Mouse (Mus musculus) frontal cortex, postnatal 25 days (tissue): ENCODE results near the gene Olfr474.
"Not testable (repeated sequence)": the region's sequence is repeated elsewhere in the genome, so short reads cannot be mapped to it uniquely, and the experiment has no call there.

Experiments used
- DNase-seq, 2 experiments: peaks; one replicate each; pipeline ENCODE4 v3.0.0; 2022; ENCODE audit warnings: low spot score in 2 of 2

Gene Olfr474

DNA sequence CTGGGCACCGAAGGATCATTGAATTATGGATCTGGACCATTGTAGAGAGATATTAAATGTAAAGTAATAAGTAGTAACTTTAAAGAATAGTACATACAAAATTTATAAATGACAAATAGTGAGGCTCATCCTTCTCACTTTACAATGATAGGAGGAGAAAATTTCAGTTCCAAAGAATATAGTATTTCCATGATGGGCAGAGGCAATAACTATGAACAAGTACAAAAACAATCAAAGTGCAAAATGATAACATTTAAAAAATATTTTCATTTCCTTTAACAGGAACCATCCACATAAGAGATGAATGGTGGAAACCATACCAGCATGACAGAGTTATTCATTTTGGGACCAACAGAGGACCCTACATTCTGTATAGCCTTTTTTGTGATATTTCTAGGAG, at the start of gene Olfr474:
Olfr474 (plus strand) TSS at position 301 of the 400 bp plus-strand sequence.
- no peak for DNase-seq

DNA sequence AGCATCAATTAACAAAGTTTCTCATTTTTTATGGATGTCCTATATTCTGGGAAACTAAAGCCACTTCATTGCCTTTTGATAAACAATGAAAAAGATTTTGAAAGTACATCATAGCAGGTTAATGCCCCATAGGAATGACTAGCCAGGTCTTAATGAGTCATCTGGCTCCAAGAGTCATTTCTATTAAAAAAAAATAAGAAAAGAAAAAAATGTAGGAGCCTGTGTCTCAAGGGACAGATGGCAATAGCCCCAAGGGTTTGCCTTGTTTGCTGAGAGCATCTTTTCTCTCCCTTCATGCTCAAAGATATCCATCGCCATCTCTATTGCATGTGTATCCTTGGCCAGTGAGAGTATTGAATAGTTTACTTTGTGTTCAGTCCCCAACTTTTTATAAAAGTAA, 24.3 kb upstream of the Olfr474 start, which contains the start of gene Olfr473:
Olfr473 (plus strand) TSS at position 301 of the 400 bp plus-strand sequence.
- DNase-seq, result no peak

DNA sequence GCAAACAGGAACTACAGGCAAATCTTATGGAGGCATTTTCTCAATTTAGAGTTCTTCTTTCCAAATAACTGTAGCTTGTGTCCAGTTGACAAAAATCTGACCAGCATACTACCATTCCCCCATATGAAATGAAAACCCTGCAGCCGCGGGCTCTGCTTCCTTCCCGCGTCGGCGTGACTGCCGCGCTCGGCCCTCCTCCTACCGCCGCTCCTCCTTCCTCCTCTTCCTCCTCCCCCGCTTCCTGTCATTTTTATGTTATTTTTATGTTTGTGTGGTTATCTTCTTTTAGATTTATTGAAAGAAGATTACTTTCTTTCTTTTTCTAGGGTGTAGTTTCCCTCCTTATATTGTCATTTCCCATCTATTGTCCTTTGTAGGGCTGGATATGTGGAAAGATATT, 1.9 kb upstream of the Olfr474 start:
- DNase-seq, result not testable (repeated sequence)

DNA sequence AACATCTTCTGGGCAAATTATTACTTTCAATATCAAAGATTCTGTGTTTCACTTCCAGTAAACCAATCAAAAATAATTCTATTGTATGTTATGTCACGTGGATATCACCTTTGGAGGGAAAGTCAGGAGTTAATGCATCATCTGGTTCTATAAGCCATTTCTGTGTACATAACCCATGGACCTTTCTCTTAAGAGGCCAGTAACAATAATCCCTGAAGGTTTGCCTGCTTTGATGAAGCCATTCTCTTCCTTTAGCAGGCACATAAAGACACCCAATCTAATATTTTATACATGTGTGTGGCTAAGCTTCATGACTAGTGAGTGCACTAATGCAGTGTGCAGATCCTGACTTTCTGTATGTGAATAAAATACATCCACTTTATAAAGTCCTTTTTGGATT, 10.1 kb downstream of the Olfr474 start, which contains the start of gene Olfr476:
Olfr476 (plus strand) TSS at position 301 of the 400 bp plus-strand sequence.
- DNase-seq, result no peak

GRCm38 (mm10) chr7:107986393-107986792, 31.9 kb downstream of the Olfr474 start, which contains the start of gene Olfr477:
Olfr477 (plus strand) TSS chr7:107986693.
- DNase-seq, result no peak
